Mouse (Mus musculus) spleen, adult 2 months (tissue): Measurements from ENCODE around the gene Fam83e.

Experiments used
- CTCF ChIP-seq: fragments of 200-500 bp; IDR thresholded peaks from 2 replicates; pipeline ENCODE4 v1.5.1; 2011; ENCODE audit warnings: mild to moderate bottlenecking, inconsistent platforms; ENCODE audit not compliant: insufficient read depth, insufficient read length, insufficient replicate concordance; ENCODE audit errors: extremely low read depth
- POLR2A ChIP-seq: fragments of 200-500 bp; IDR thresholded peaks from 2 replicates; pipeline ENCODE4 v1.6.1; 2011; ENCODE audit warnings: low read depth, low read length, inconsistent platforms

- TF ChIP-seq POLR2A (no peak), CTCF (no peak)
Measured at GRCm38 (mm10) chr7:45770427-45771082, 49.5 kb downstream of the Fam83e start.
